Comparison of ENCODE assay signal across 15 mouse cellular contexts in the genomic region with DNA sequence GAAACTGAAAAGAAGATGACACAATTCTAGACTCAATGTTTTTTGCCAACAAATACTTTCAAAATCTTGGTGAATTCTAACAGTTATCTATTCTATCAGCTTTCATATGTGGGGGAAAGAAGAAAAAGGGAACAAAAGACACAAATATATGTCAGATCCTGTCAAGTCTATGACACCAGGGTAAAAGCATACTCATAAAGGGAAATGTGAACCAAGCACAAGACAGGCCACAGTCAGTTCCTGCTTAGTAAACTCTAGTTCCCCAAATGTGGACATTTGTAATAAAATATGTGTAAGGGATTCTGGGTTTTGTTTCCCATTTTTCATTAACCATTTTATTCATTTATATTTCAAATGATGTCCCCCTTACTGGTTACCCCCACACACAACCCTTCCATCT.
"Had no signal": no experiment of that assay in that cellular context is flagged by ENCODE, and none has a peak within 500 bp of the region (broad histone marks: within the 10 kb centered on the region; RNA-seq: fewer than 3 reads in every experiment).

No protein-coding gene starts in this region.

- H3K4me3 ChIP-seq: kidney, embryonic 15.5 days; limb, embryonic 15.5 days; midbrain, embryonic 13.5 days; neural tube, embryonic 12.5 days had no signal

- H3K9ac ChIP-seq: kidney, embryonic 15.5 days; limb, embryonic 15.5 days; liver, embryonic 14.5 days; midbrain, embryonic 13.5 days; neural tube, embryonic 12.5 days had no signal

- H3K4me1 ChIP-seq: kidney, embryonic 15.5 days; limb, embryonic 15.5 days; midbrain, embryonic 13.5 days; neural tube, embryonic 12.5 days had no signal

- H3K27me3 ChIP-seq: kidney, embryonic 15.5 days; limb, embryonic 15.5 days; midbrain, embryonic 13.5 days; neural tube, embryonic 12.5 days had no signal

- H3K36me3 ChIP-seq: kidney, embryonic 15.5 days; limb, embryonic 15.5 days; midbrain, embryonic 13.5 days; neural tube, embryonic 12.5 days had no signal

- H3K4me2 ChIP-seq: kidney, embryonic 15.5 days; limb, embryonic 15.5 days; midbrain, embryonic 13.5 days; neural tube, embryonic 12.5 days had no signal

- ATAC-seq: intestine, embryonic 16.5 days; midbrain, embryonic 13.5 days had no signal

- H3K27ac ChIP-seq: kidney, embryonic 15.5 days; limb, embryonic 15.5 days; liver, embryonic 14.5 days; midbrain, embryonic 13.5 days; neural tube, embryonic 12.5 days had no signal

- H3K9me3 ChIP-seq: kidney, embryonic 15.5 days; limb, embryonic 15.5 days; midbrain, embryonic 13.5 days; neural tube, embryonic 12.5 days had no signal

- DNase-seq: kidney, adult 2 months; kidney, postnatal 25 days; layer of hippocampus, adult 9-11 months; layer of hippocampus, postnatal 36 days; lung, adult 18-20 months; lung, postnatal 4 days; retina, postnatal 1 day; right cerebral cortex, postnatal 4 days; thymus, postnatal 36 days had no signal
